Mouse (Mus musculus): ENCODE measurements around the gene Rasal2. TPM values are rescaled to one million over a fixed set of nuclear protein-coding genes. Genes with fewer than 3 reads are reported as not detected.

Gene Rasal2
- polyA plus RNA-seq, 1 experiment from 2014 or later: 8.6 TPM

- Histone ChIP-seq H3K27ac (replicated peaks) (no peak overlapping the region), H3K9ac (ENCODE audit: low read length) (no peak overlapping the region), H3K27me3 (ENCODE audit: control insufficient read depth, insufficient read depth, low read length) (no peaks in the 10 kb centered on the region), H3K36me3 (ENCODE audit: control insufficient read depth, insufficient read depth, low read length) (no peaks in the 10 kb centered on the region), H3K4me1 (replicated peaks; ENCODE audit: control insufficient read depth, insufficient read depth) (no peaks in the 10 kb centered on the region), H3K9me3 (ENCODE audit: control insufficient read depth, low read length) (no peaks in the 10 kb centered on the region), H3K4me3 (ENCODE audit: low read depth, low read length) (no peak overlapping the region), H3K4me2 (replicated peaks; ENCODE audit: low read depth) (no peak overlapping the region)
- WGBS: 42% methylated on average over 8 of the region's 8 CpGs
- DNase-seq (ENCODE audit: low spot score) (no peak), ATAC-seq (ENCODE audit: low FRiP score, low TSS enrichment) (no peak)
- TF ChIP-seq CTCF (IDR thresholded peaks at IDR 0.05; ENCODE audit: low read depth) (no peak), EP300 (optimal IDR thresholded peaks at IDR 0.05) (no peak)
These were observed 13.5 kb upstream of the Rasal2 start for GRCm38 (mm10) chr1:157425741-157426427.

GRCm38 (mm10) chr1:157417861-157418260, 5.5 kb upstream of the Rasal2 start:
- H3K9me3 ChIP-seq (ENCODE audit: control insufficient read depth, low read length): no peaks in the 10 kb centered on the region
- no peak for ATAC-seq (ENCODE audit: low FRiP score, low TSS enrichment)
- H3K4me2 ChIP-seq (replicated peaks; ENCODE audit: low read depth): no peak overlapping the region
- no peak for DNase-seq (ENCODE audit: low spot score)
- TF ChIP-seq EP300 (optimal IDR thresholded peaks at IDR 0.05) (no peak), CTCF (IDR thresholded peaks at IDR 0.05; ENCODE audit: low read depth) (no peak)
- no peak overlapping the region for H3K4me3 ChIP-seq (ENCODE audit: low read depth, low read length)
- H3K36me3 ChIP-seq (ENCODE audit: control insufficient read depth, insufficient read depth, low read length): no peaks in the 10 kb centered on the region
- H3K9ac ChIP-seq (ENCODE audit: low read length): no peak overlapping the region
- 0 out of 2 replicates have a peak overlapping the region, but pooled peaks have one; percentile 30 for H3K27ac ChIP-seq (replicated peaks)
- H3K27me3 ChIP-seq (ENCODE audit: control insufficient read depth, insufficient read depth, low read length): no peaks in the 10 kb centered on the region
- no peaks in the 10 kb centered on the region for H3K4me1 ChIP-seq (replicated peaks; ENCODE audit: control insufficient read depth, insufficient read depth)
- 50% methylated on average over 7 of the region's 7 CpGs for WGBS

GRCm38 (mm10) chr1:157417414-157417813, 5.0 kb upstream of the Rasal2 start:
- TF ChIP-seq EP300 (optimal IDR thresholded peaks at IDR 0.05) (no peak), CTCF (IDR thresholded peaks at IDR 0.05; ENCODE audit: low read depth) (no peak)
- no peak for DNase-seq (ENCODE audit: low spot score)
- H3K27ac ChIP-seq (replicated peaks): 0 out of 2 replicates have a peak overlapping the region, but pooled peaks have one; percentile 30

GRCm38 (mm10) chr1:157416628-157417027, 4.2 kb upstream of the Rasal2 start:
- no peak for ATAC-seq (ENCODE audit: low FRiP score, low TSS enrichment)
- Histone ChIP-seq H3K36me3 (ENCODE audit: control insufficient read depth, insufficient read depth, low read length) (no peaks in the 10 kb centered on the region), H3K27ac (replicated peaks) (no peak overlapping the region), H3K9ac (ENCODE audit: low read length) (no peak overlapping the region), H3K4me2 (replicated peaks; ENCODE audit: low read depth) (no peak overlapping the region), H3K27me3 (ENCODE audit: control insufficient read depth, insufficient read depth, low read length) (no peaks in the 10 kb centered on the region), H3K4me3 (ENCODE audit: low read depth, low read length) (no peak overlapping the region), H3K4me1 (replicated peaks; ENCODE audit: control insufficient read depth, insufficient read depth) (no peaks in the 10 kb centered on the region), H3K9me3 (ENCODE audit: control insufficient read depth, low read length) (no peaks in the 10 kb centered on the region)
- TF ChIP-seq CTCF (IDR thresholded peaks at IDR 0.05; ENCODE audit: low read depth) (no peak), EP300 (optimal IDR thresholded peaks at IDR 0.05) (no peak)
- DNase-seq (ENCODE audit: low spot score): no peak
- WGBS: 77% methylated on average over 2 of the region's 2 CpGs

More at GRCm38 (mm10) chr1:157417414-157417813, 5.0 kb upstream of the Rasal2 start:
- H3K36me3 ChIP-seq (ENCODE audit: control insufficient read depth, insufficient read depth, low read length): no peaks in the 10 kb centered on the region
- no peaks in the 10 kb centered on the region for H3K4me1 ChIP-seq (replicated peaks; ENCODE audit: control insufficient read depth, insufficient read depth)
- no peaks in the 10 kb centered on the region for H3K9me3 ChIP-seq (ENCODE audit: control insufficient read depth, low read length)
- WGBS: 69% methylated on average over 3 of the region's 3 CpGs
- no peak overlapping the region for H3K4me2 ChIP-seq (replicated peaks; ENCODE audit: low read depth)
- ATAC-seq (ENCODE audit: low FRiP score, low TSS enrichment): no peak
- no peak overlapping the region for H3K9ac ChIP-seq (ENCODE audit: low read length)
- no peaks in the 10 kb centered on the region for H3K27me3 ChIP-seq (ENCODE audit: control insufficient read depth, insufficient read depth, low read length)
- no peak overlapping the region for H3K4me3 ChIP-seq (ENCODE audit: low read depth, low read length)

- TF ChIP-seq EP300 (optimal IDR thresholded peaks at IDR 0.05) (no peak), CTCF (IDR thresholded peaks at IDR 0.05; ENCODE audit: low read depth) (no peak)
- DNase-seq (ENCODE audit: low spot score): no peak
- no peaks in the 10 kb centered on the region for H3K27me3 ChIP-seq (ENCODE audit: control insufficient read depth, insufficient read depth, low read length)
- no peak overlapping the region for H3K4me2 ChIP-seq (replicated peaks; ENCODE audit: low read depth)
- H3K9me3 ChIP-seq (ENCODE audit: control insufficient read depth, low read length): no peaks in the 10 kb centered on the region
- H3K36me3 ChIP-seq (ENCODE audit: control insufficient read depth, insufficient read depth, low read length): no peaks in the 10 kb centered on the region
- 0 out of 2 replicates have a peak, but pooled peaks cover 4% of the 10 kb centered on the region for H3K4me1 ChIP-seq (replicated peaks; ENCODE audit: control insufficient read depth, insufficient read depth)
- 74% methylated on average over 3 of the region's 3 CpGs for WGBS
- H3K4me3 ChIP-seq (ENCODE audit: low read depth, low read length): no peak overlapping the region
- no peak overlapping the region for H3K9ac ChIP-seq (ENCODE audit: low read length)
- no peak overlapping the region for H3K27ac ChIP-seq (replicated peaks)
- no peak for ATAC-seq (ENCODE audit: low FRiP score, low TSS enrichment)
These were observed 3.4 kb upstream of the Rasal2 start for GRCm38 (mm10) chr1:157415771-157416170.

GRCm38 (mm10) chr1:157411711-157412380, 549 bp downstream of the Rasal2 start:
- DNase-seq (ENCODE audit: low spot score) (peak; percentile 65), ATAC-seq (ENCODE audit: low FRiP score, low TSS enrichment) (peak; percentile 84)
- Histone ChIP-seq H3K4me2 (replicated peaks; ENCODE audit: low read depth) (peak overlapping the region; percentile 74), H3K36me3 (ENCODE audit: control insufficient read depth, insufficient read depth, low read length) (no peaks in the 10 kb centered on the region), H3K4me1 (replicated peaks; ENCODE audit: control insufficient read depth, insufficient read depth) (0 out of 2 replicates have a peak, but pooled peaks cover 4% of the 10 kb centered on the region), H3K9ac (ENCODE audit: low read length) (peak overlapping the region; percentile 76), H3K4me3 (ENCODE audit: low read depth, low read length) (peak overlapping the region; percentile 89), H3K27ac (replicated peaks) (peak overlapping the region; percentile 91), H3K9me3 (ENCODE audit: control insufficient read depth, low read length) (no peaks in the 10 kb centered on the region), H3K27me3 (ENCODE audit: control insufficient read depth, insufficient read depth, low read length) (no peaks in the 10 kb centered on the region)
- TF ChIP-seq CTCF (IDR thresholded peaks at IDR 0.05; ENCODE audit: low read depth) (peak; percentile 42), EP300 (optimal IDR thresholded peaks at IDR 0.05) (no peak)
- under 1% methylated on average over 52 of the region's 85 CpGs for WGBS

Measured in stomach, postnatal 0 days (tissue).